Mouse (Mus musculus) A20 (cell line): Measurements from ENCODE around the gene Shpk.

Experiments used
- DNase-seq: peaks from one replicate; pipeline ENCODE4 v3.0.0-alpha.2; 2011; ENCODE audit warnings: low read depth, low spot score

The Shpk gene

GRCm38 (mm10) chr11:73199879-73200278 lies 619 bp downstream of the Shpk start:
- peak; percentile 48 for DNase-seq

- DNase-seq = no peak
These were observed 1.8 kb downstream of the Shpk start for GRCm38 (mm10) chr11:73201021-73201420.

GRCm38 (mm10) chr11:73201597-73201996 lies 2.3 kb downstream of the Shpk start:
- peak; percentile 41 for DNase-seq

- DNase-seq = no peak
These were observed 4.6 kb downstream of the Shpk start for GRCm38 (mm10) chr11:73203895-73204294.

- no peak for DNase-seq
These were observed 5.9 kb downstream of the Shpk start for GRCm38 (mm10) chr11:73205194-73205593.

GRCm38 (mm10) chr11:73207621-73208020 lies 8.4 kb downstream of the Shpk start:
- peak; percentile 38 for DNase-seq

- no peak for DNase-seq
These were observed 14.7 kb downstream of the Shpk start for GRCm38 (mm10) chr11:73213956-73214355.

- no peak for DNase-seq
These were observed 20.4 kb downstream of the Shpk start for GRCm38 (mm10) chr11:73219671-73220070.

- no peak for DNase-seq
These were observed 21.4 kb downstream of the Shpk start for GRCm38 (mm10) chr11:73220651-73221050.

- no peak for DNase-seq
These were observed 23.6 kb downstream of the Shpk start for GRCm38 (mm10) chr11:73222846-73223245.

- DNase-seq = peak; percentile 42
These were observed 24.7 kb downstream of the Shpk start for GRCm38 (mm10) chr11:73223966-73224365.

- DNase-seq = no peak
These were observed 26.6 kb downstream of the Shpk start for GRCm38 (mm10) chr11:73225856-73226255.

- no peak for DNase-seq
These were observed 29.6 kb downstream of the Shpk start for GRCm38 (mm10) chr11:73228881-73229280.

GRCm38 (mm10) chr11:73230081-73230480 lies 30.8 kb downstream of the Shpk start:
- DNase-seq = no peak

GRCm38 (mm10) chr11:73232513-73232912 lies 33.3 kb downstream of the Shpk start:
- DNase-seq = no peak

- DNase-seq = no peak
These were observed 34.7 kb downstream of the Shpk start, which contains the start of gene Trpv1 for GRCm38 (mm10) chr11:73233992-73234391. Gene Trpv1 (plus strand): TSS chr11:73234292.

GRCm38 (mm10) chr11:73235990-73236701 lies 36.9 kb downstream of the Shpk start:
- no peak for DNase-seq

- no peak for DNase-seq
These were observed 37.5 kb downstream of the Shpk start for GRCm38 (mm10) chr11:73236731-73237130.

- no peak for DNase-seq
These were observed 42.9 kb downstream of the Shpk start for GRCm38 (mm10) chr11:73242199-73242598.

GRCm38 (mm10) chr11:73242777-73243176 lies 43.5 kb downstream of the Shpk start:
- DNase-seq = no peak

- no peak for DNase-seq
These were observed 58.2 kb downstream of the Shpk start for GRCm38 (mm10) chr11:73257362-73257945.

- no peak for DNase-seq
These were observed 59.4 kb downstream of the Shpk start for GRCm38 (mm10) chr11:73258664-73259063.

- DNase-seq = no peak
These were observed 61.2 kb downstream of the Shpk start for GRCm38 (mm10) chr11:73260457-73260856.
